Mouse (Mus musculus) kidney, embryonic 15.5 days (tissue): Measurements from ENCODE around the gene Csf2rb. TPM values are rescaled to one million over a fixed set of nuclear protein-coding genes. Genes with fewer than 3 reads are reported as not detected.
"Not testable (repeated sequence)": the region's sequence is repeated elsewhere in the genome, so short reads cannot be mapped to it uniquely, and the experiment has no call there.

ENCODE experiments used
- ATAC-seq: fragments of 200-750 bp; cut with Nextera tagmentation; replicated peaks from 2 replicates; pipeline ENCODE4 v1.8.0; 2017; ENCODE audit warnings: moderate TSS enrichment; ENCODE audit not compliant: low FRiP score
- H3K27ac ChIP-seq: fragments of 300-500 bp; sonication (generic); 2 replicates; pipeline ENCODE4 v1.5.1; 2015; ENCODE audit warnings: mild to moderate bottlenecking, inconsistent platforms
- H3K27me3 ChIP-seq: fragments of 300-500 bp; sonication (generic); 2 replicates; pipeline ENCODE4 v1.6.1; 2015; ENCODE audit warnings: inconsistent platforms
- H3K36me3 ChIP-seq: fragments of 300-500 bp; sonication (generic); 2 replicates; pipeline ENCODE4 v1.6.1; 2015; ENCODE audit warnings: inconsistent platforms
- H3K4me1 ChIP-seq: fragments of 300-500 bp; sonication (generic); 2 replicates; pipeline ENCODE4 v1.6.1; 2015; ENCODE audit warnings: inconsistent platforms
- H3K4me2 ChIP-seq: fragments of 300-500 bp; sonication (generic); 2 replicates; pipeline ENCODE4 v1.6.1; 2015; ENCODE audit warnings: moderate library complexity, mild to moderate bottlenecking, inconsistent platforms
- H3K4me3 ChIP-seq: fragments of 300-500 bp; sonication (generic); replicated peaks from 2 replicates; pipeline ENCODE4 v1.5.1; 2015; ENCODE audit warnings: mild to moderate bottlenecking, inconsistent platforms
- H3K9ac ChIP-seq: fragments of 300-500 bp; sonication (generic); 2 replicates; pipeline ENCODE4 v1.6.1; 2015; ENCODE audit warnings: mild to moderate bottlenecking, inconsistent platforms
- H3K9me3 ChIP-seq: fragments of 300-500 bp; sonication (generic); replicated peaks from 2 replicates; pipeline ENCODE4 v1.6.1; 2016; ENCODE audit warnings: inconsistent platforms
- WGBS: fragments of 180-500 bp; shearing (Covaris S2); methylation state at CpG from one replicate; pipeline ENCODE4 v1.1.7; 2015; ENCODE audit warnings: mixed read lengths; 5-methylcytosine and 5-hydroxymethylcytosine counted together
- polyA plus RNA-seq: library from polyadenylated mRNA; unstranded; fragments of >200 nt; fragmentation: Nextera tagmentation; extraction: Ambion mirVana; gene quantifications from 2 replicates; pipeline ENCODE4 v1.2.1, GENCODE M21; 2015

The Csf2rb gene
- polyA plus RNA-seq, 1 experiment from 2014 or later = 1.2 TPM

- H3K36me3 ChIP-seq, H3K4me2 ChIP-seq, H3K9me3 ChIP-seq, ATAC-seq, H3K27ac ChIP-seq, H3K4me3 ChIP-seq, H3K9ac ChIP-seq, H3K27me3 ChIP-seq, H3K4me1 ChIP-seq: not testable (repeated sequence)
- 86% methylated on average over 6 of the region's 6 CpGs for WGBS
Observed at GRCm38 (mm10) chr15:78329972-78330371, 4.4 kb downstream of the Csf2rb start.

GRCm38 (mm10) chr15:78330706-78331105, 5.2 kb downstream of the Csf2rb start:
- Histone ChIP-seq H3K4me1 (no peaks in the 10 kb centered on the region), H3K4me2 (no peak overlapping the region), H3K36me3 (no peaks in the 10 kb centered on the region), H3K27ac (no peak overlapping the region), H3K27me3 (no peaks in the 10 kb centered on the region), H3K4me3 (no peak overlapping the region), H3K9ac (no peak overlapping the region), H3K9me3 (no peaks in the 10 kb centered on the region)
- WGBS = 82% methylated on average over 4 of the region's 4 CpGs
- ATAC-seq = no peak

DNA sequence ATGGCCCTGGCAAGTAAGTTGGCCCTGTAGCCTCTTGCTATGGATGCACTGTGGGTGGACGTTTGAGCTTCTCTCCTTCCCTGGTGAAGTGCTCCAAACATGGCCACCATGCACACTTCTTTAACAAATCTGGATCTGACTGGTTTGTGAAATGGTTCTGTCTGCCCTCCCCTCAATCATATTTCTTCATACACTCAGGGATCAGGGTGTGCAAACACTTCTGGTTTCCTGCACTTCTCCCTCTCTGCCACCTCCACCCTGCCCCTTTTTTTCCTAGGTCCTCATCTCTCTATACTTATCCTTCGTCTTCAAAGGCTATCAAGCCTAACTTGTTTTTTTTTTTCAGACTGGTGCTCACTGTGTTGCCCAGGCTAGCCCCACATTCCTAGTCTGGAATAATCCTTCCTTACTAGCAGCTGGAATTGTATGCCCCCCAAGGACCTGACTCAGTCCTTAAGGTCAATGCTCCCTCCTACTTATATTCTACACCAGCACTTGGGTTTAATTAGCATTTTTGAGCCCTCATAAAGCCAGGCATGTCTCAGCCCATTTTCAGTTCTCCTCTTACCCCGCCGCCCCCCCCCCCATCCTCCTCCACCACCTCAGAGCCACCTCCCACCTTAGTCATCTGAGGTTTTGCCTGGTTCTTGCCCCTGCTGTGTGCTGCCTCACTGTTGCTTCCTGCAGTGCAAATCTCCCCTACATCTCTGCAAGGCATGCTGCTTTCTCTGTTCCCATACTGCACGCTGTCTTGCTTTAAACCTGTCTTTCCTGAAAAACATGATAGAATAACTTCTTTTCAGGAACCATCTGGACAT, 6.2 kb downstream of the Csf2rb start:
- no peak for ATAC-seq
- Histone ChIP-seq H3K27me3 (no peaks in the 10 kb centered on the region), H3K36me3 (no peaks in the 10 kb centered on the region), H3K9me3 (no peaks in the 10 kb centered on the region), H3K27ac (no peak overlapping the region), H3K4me3 (no peak overlapping the region), H3K4me1 (no peaks in the 10 kb centered on the region), H3K4me2 (no peak overlapping the region), H3K9ac (no peak overlapping the region)
- WGBS = 67% methylated on average over 5 of the region's 5 CpGs

GRCm38 (mm10) chr15:78332981-78333380, 7.4 kb downstream of the Csf2rb start:
- no peak for ATAC-seq
- 74% methylated on average over 6 of the region's 6 CpGs for WGBS
- Histone ChIP-seq H3K36me3 (no peaks in the 10 kb centered on the region), H3K4me2 (no peak overlapping the region), H3K4me3 (no peak overlapping the region), H3K9ac (no peak overlapping the region), H3K4me1 (no peaks in the 10 kb centered on the region), H3K27me3 (no peaks in the 10 kb centered on the region), H3K27ac (no peak overlapping the region), H3K9me3 (no peaks in the 10 kb centered on the region)

GRCm38 (mm10) chr15:78334380-78334779, 8.8 kb downstream of the Csf2rb start:
- ATAC-seq = no peak
- H3K9ac ChIP-seq = no peak overlapping the region
- no peaks in the 10 kb centered on the region for H3K4me1 ChIP-seq
- H3K36me3 ChIP-seq = no peaks in the 10 kb centered on the region
- 83% methylated on average over 3 of the region's 3 CpGs for WGBS
- H3K4me2 ChIP-seq = no peak overlapping the region
- H3K9me3 ChIP-seq = no peaks in the 10 kb centered on the region
- H3K4me3 ChIP-seq = no peak overlapping the region
- no peaks in the 10 kb centered on the region for H3K27me3 ChIP-seq
- H3K27ac ChIP-seq = no peak overlapping the region

- not testable (repeated sequence) for H3K27me3 ChIP-seq, ATAC-seq, H3K27ac ChIP-seq, H3K4me2 ChIP-seq, H3K9ac ChIP-seq, H3K4me3 ChIP-seq, H3K9me3 ChIP-seq, H3K36me3 ChIP-seq, H3K4me1 ChIP-seq
- WGBS = 33% methylated on average over 7 of the region's 7 CpGs
Observed at GRCm38 (mm10) chr15:78339627-78340423, 14.3 kb downstream of the Csf2rb start.

GRCm38 (mm10) chr15:78340919-78341318, 15.4 kb downstream of the Csf2rb start:
- 63% methylated on average over 7 of the region's 7 CpGs for WGBS
- not testable (repeated sequence) for H3K9ac ChIP-seq, H3K36me3 ChIP-seq, H3K4me1 ChIP-seq, H3K4me2 ChIP-seq, H3K27ac ChIP-seq, H3K9me3 ChIP-seq, H3K27me3 ChIP-seq, H3K4me3 ChIP-seq, ATAC-seq

- Histone ChIP-seq H3K4me3 (no peak overlapping the region), H3K9me3 (no peaks in the 10 kb centered on the region), H3K27me3 (no peaks in the 10 kb centered on the region), H3K4me1 (no peaks in the 10 kb centered on the region), H3K27ac (no peak overlapping the region), H3K9ac (no peak overlapping the region), H3K4me2 (no peak overlapping the region), H3K36me3 (no peaks in the 10 kb centered on the region)
- WGBS = 3% methylated on average over 1 of the region's 1 CpGs
- no peak for ATAC-seq
Observed at GRCm38 (mm10) chr15:78343683-78344082, 18.1 kb downstream of the Csf2rb start.

GRCm38 (mm10) chr15:78344567-78344966, 19.0 kb downstream of the Csf2rb start:
- Histone ChIP-seq H3K4me1 (no peaks in the 10 kb centered on the region), H3K27me3 (no peaks in the 10 kb centered on the region), H3K27ac (no peak overlapping the region), H3K4me2 (no peak overlapping the region), H3K9ac (no peak overlapping the region), H3K4me3 (no peak overlapping the region), H3K36me3 (no peaks in the 10 kb centered on the region), H3K9me3 (no peaks in the 10 kb centered on the region)
- WGBS = 90% methylated on average over 3 of the region's 3 CpGs
- ATAC-seq = no peak

- ATAC-seq = no peak
- 64% methylated on average over 3 of the region's 3 CpGs for WGBS
Observed at GRCm38 (mm10) chr15:78351586-78352165, 26.1 kb downstream of the Csf2rb start.

DNA sequence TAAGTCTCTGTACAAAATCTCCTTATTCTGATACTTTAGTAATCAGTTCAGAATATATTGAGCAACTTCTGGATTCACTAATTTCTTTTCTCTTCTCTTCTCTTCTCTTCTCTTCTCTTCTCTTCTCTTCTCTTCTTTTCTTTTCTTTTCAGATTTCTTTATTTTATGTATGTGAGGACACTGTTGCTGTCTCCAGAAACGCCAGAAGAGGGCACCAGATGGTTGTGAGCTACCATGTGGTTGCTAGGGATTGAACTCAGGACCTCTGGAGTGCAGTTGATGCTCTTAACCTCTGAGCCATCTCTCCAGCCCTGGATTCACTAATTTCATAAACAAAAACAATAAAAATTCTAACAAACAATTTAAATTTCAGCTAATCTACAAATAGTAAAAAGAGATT, 29.4 kb downstream of the Csf2rb start:
- no peaks in the 10 kb centered on the region for H3K9me3 ChIP-seq
- no peaks in the 10 kb centered on the region for H3K4me1 ChIP-seq
- H3K9ac ChIP-seq = no peak overlapping the region
- no peak overlapping the region for H3K4me2 ChIP-seq
- no peak for ATAC-seq
- H3K27me3 ChIP-seq = no peaks in the 10 kb centered on the region
- H3K4me3 ChIP-seq = no peak overlapping the region
- no peaks in the 10 kb centered on the region for H3K36me3 ChIP-seq
- WGBS = 0% methylated on average over 1 of the region's 1 CpGs
- H3K27ac ChIP-seq = no peak overlapping the region

More at GRCm38 (mm10) chr15:78351586-78352165, 26.1 kb downstream of the Csf2rb start:
- Histone ChIP-seq H3K9ac (no peak overlapping the region), H3K4me1 (no peaks in the 10 kb centered on the region), H3K9me3 (no peaks in the 10 kb centered on the region), H3K27me3 (no peaks in the 10 kb centered on the region), H3K27ac (no peak overlapping the region), H3K4me2 (no peak overlapping the region), H3K36me3 (no peaks in the 10 kb centered on the region), H3K4me3 (no peak overlapping the region)

GRCm38 (mm10) chr15:78355548-78355947, 30.0 kb downstream of the Csf2rb start:
- H3K27me3 ChIP-seq = no peaks in the 10 kb centered on the region
- H3K9ac ChIP-seq = no peak overlapping the region
- no peak overlapping the region for H3K4me3 ChIP-seq
- no peak overlapping the region for H3K27ac ChIP-seq
- H3K4me1 ChIP-seq = no peaks in the 10 kb centered on the region
- H3K36me3 ChIP-seq = no peaks in the 10 kb centered on the region
- no peak overlapping the region for H3K4me2 ChIP-seq
- ATAC-seq = no peak
- 77% methylated on average over 5 of the region's 5 CpGs for WGBS
- no peaks in the 10 kb centered on the region for H3K9me3 ChIP-seq
